Mouse (Mus musculus) limb, embryonic 11.5 days (tissue): Measurements from ENCODE around the gene 6330409D20Rik. TPM values are rescaled to one million over a fixed set of nuclear protein-coding genes. Genes with fewer than 3 reads are reported as not detected.

ENCODE experiments used
- ATAC-seq: fragments of 200-750 bp; cut with Nextera tagmentation; 2 replicates; pipeline ENCODE4 v1.8.0; 2017; ENCODE audit warnings: low read depth; ENCODE audit not compliant: insufficient number of reproducible peaks, low FRiP score, low TSS enrichment
- DNase-seq: peaks from one replicate; pipeline ENCODE4 v3.0.0-alpha.2; 2015; ENCODE audit warnings: low spot score
- H3K27ac ChIP-seq: fragments of 300-500 bp; sonication (generic); replicated peaks from 2 replicates; pipeline ENCODE4 v1.5.1; 2014; ENCODE audit warnings: low read depth, mild to moderate bottlenecking, low read length
- H3K27me3 ChIP-seq: fragments of 300-500 bp; sonication (generic); 2 replicates; pipeline ENCODE4 v1.6.1; 2014; ENCODE audit warnings: mild to moderate bottlenecking, low read length, mixed read lengths; ENCODE audit not compliant: control insufficient read depth, insufficient read depth
- H3K36me3 ChIP-seq: fragments of 300-500 bp; sonication (generic); 2 replicates; pipeline ENCODE4 v1.6.1; 2014; ENCODE audit warnings: mild to moderate bottlenecking, low read length, moderate library complexity, mixed read lengths; ENCODE audit not compliant: control insufficient read depth, insufficient read depth
- H3K4me1 ChIP-seq: fragments of 300-500 bp; sonication (generic); 2 replicates; pipeline ENCODE4 v1.6.1; 2014; ENCODE audit warnings: low read length, mixed read lengths; ENCODE audit not compliant: control insufficient read depth, insufficient read depth
- H3K4me2 ChIP-seq: fragments of 300-500 bp; sonication (generic); 2 replicates; pipeline ENCODE4 v1.6.1; 2014; ENCODE audit warnings: low read depth, mild to moderate bottlenecking, moderate library complexity; ENCODE audit not compliant: severe bottlenecking
- H3K4me3 ChIP-seq: fragments of 300-500 bp; sonication (generic); 2 replicates; pipeline ENCODE4 v1.5.1; 2014; ENCODE audit warnings: low read depth, low read length
- H3K9ac ChIP-seq: fragments of 300-500 bp; sonication (generic); 2 replicates; pipeline ENCODE4 v1.6.1; 2014; ENCODE audit warnings: mild to moderate bottlenecking, low read length
- H3K9me3 ChIP-seq: fragments of 300-500 bp; sonication (generic); 2 replicates; pipeline ENCODE4 v1.6.1; 2016; ENCODE audit warnings: low read length; ENCODE audit not compliant: control insufficient read depth
- WGBS: fragments of 180-500 bp; shearing (Covaris S2); extraction: QIAGEN DNeasy Blood & Tissue Kit; methylation state at CpG from one replicate; pipeline ENCODE4 v1.1.7; 2014; 5-methylcytosine and 5-hydroxymethylcytosine counted together
- polyA plus RNA-seq: library from polyadenylated mRNA; unstranded; fragments of >200 nt; fragmentation: Nextera tagmentation; extraction: Ambion mirVana; gene quantifications from 2 replicates; pipeline ENCODE4 v1.2.1, GENCODE M21; 2014

Gene 6330409D20Rik
- polyA plus RNA-seq, 1 experiment from 2014 or later = 0.13 TPM

DNA sequence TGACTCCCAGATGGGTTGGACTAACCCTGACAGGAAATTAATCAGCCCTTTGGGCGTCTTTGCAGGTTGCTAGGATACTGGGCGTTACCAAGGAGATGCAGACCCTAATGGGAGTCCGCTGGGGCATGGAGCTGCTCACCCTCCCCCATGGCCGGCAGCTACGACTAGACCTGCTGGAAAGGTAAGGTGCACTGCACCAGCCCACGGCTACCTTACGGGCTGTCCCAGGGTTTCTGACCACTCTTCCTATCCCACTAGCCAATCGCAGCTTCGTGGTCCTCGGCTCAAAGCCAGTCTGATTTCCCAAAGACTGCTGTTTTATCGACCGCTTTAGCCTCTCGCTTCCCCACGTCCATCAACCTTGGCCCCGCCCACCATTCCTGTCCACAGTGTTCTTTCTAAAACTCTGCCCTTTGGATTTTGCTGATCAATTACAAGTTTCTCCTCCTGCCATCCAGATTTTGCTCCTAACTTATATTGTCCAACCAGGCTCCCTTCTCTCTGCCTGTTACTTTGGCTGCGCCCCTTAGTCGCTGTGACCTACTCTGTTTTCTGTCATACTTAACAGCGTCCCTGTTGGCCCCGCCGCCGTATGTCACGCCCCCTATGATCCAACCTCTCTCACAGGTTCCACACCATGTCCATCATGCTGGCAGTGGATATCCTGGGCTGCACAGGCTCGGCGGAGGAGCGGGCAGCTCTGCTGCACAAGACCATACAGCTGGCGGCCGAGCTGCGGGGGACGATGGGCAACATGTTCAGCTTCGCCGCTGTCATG is 10.3 kb upstream of the 6330409D20Rik start:
- DNase-seq (peak; percentile 86), ATAC-seq (peak; percentile 85)
- peak overlapping the region; percentile 8; the same call in 1 of the 2 replicates for H3K9ac ChIP-seq
- H3K27me3 ChIP-seq = no peaks in the 10 kb centered on the region
- peak overlapping the region; percentile 53 for H3K4me2 ChIP-seq
- 3% methylated on average over 31 of the region's 31 CpGs for WGBS
- H3K36me3 ChIP-seq = no peaks in the 10 kb centered on the region; the same call in 1 of the 2 replicates
- peaks cover 8% of the 10 kb centered on the region for H3K4me1 ChIP-seq
- H3K4me3 ChIP-seq = peak overlapping the region; percentile 33
- H3K27ac ChIP-seq = peak overlapping the region; percentile 30; the same call in 1 of the 2 replicates
- H3K9me3 ChIP-seq = no peaks in the 10 kb centered on the region

DNA sequence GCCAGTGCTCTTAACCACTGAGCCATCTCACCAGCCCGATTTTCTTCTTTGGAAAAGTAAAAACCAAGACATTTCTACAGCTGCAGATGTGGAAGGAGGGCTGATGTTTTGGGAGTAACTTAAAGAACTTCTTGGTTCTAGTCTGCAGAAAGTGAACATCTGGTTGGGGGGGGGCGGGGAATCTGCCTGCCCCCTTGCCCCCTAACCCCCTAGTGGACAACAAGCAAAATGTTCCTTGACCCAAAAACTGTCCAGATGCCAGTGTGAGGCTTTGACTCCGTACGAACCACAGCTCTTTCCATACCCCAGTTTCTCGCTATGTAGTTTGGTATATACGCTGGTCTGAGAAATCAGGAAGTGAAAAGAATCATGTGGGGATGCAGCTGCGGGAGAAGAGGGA is 9.4 kb upstream of the 6330409D20Rik start:
- H3K27ac ChIP-seq = no peak overlapping the region
- no peaks in the 10 kb centered on the region for H3K9me3 ChIP-seq
- H3K9ac ChIP-seq = no peak overlapping the region
- H3K4me1 ChIP-seq = peaks cover 8% of the 10 kb centered on the region
- H3K27me3 ChIP-seq = no peaks in the 10 kb centered on the region
- H3K4me2 ChIP-seq = no peak overlapping the region
- no peak for ATAC-seq
- H3K4me3 ChIP-seq = no peak overlapping the region
- no peaks in the 10 kb centered on the region; the same call in 1 of the 2 replicates for H3K36me3 ChIP-seq
- no peak for DNase-seq
- 77% methylated on average over 7 of the region's 7 CpGs for WGBS

DNA sequence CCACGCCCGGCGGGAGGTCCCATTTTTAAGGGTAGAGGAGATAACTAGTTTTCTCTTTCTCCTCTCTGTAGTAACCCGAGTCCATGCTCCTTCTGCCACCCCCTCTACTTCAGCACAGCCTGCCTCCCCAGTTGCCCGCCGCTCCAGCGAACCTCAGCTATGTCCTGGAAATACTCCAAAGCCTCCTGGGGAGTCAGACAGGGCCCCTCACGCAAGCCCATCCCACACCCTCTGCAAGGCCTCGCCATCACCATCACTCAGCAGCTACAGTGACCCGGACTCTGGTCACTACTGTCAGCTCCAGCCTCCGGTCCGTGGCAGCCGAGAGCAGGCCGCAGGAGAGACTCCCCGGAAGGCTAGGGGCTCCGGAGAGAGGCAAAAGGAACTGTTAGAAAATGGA is 8.3 kb upstream of the 6330409D20Rik start:
- WGBS = 90% methylated on average over 16 of the region's 16 CpGs
- no peak for ATAC-seq
- Histone ChIP-seq H3K27me3 (no peaks in the 10 kb centered on the region), H3K4me1 (peaks cover 8% of the 10 kb centered on the region), H3K9ac (no peak overlapping the region), H3K27ac (no peak overlapping the region), H3K4me2 (no peak overlapping the region), H3K4me3 (no peak overlapping the region), H3K9me3 (no peaks in the 10 kb centered on the region), H3K36me3 (no peaks in the 10 kb centered on the region; the same call in 1 of the 2 replicates)
- no peak for DNase-seq

DNA sequence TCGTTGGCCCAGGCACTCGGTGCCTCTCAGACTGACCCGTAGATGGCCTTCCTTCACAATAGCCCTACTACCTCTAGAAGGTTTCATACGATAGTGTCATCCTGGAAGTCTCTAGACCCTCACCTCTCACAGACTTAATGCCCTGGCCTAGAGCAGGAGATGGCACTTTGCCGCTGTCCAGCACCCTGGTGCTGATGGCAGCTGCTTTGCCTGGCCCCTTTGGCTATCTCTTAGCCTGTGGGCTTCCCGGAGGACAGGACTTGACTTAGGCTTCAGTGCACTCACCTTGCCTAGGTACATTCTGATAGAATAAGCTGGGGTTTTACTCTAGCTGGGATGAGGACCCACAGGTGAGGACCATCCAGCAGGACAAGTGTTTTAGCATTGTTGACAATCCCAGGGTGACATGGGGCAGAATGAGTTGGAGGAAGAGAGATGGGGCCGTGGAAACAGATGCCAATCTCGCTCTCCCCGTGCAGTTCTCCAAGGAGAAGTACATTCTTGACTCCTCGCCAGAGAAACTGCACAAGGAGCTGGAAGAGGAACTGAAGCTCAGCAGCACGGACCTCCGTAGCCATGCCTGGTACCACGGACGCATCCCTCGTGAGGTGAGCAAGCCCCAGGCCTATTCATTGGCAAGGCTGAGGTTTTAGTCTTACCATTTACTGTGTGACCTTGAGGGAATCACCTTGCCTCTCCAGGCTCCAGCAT is 3.6 kb upstream of the 6330409D20Rik start:
- H3K4me2 ChIP-seq = no peak overlapping the region
- no peaks in the 10 kb centered on the region; the same call in 1 of the 2 replicates for H3K36me3 ChIP-seq
- H3K9ac ChIP-seq = no peak overlapping the region
- peaks cover 26% of the 10 kb centered on the region for H3K27me3 ChIP-seq
- H3K4me1 ChIP-seq = peaks cover 15% of the 10 kb centered on the region
- H3K27ac ChIP-seq = no peak overlapping the region
- H3K4me3 ChIP-seq = no peak overlapping the region
- WGBS = 80% methylated on average over 15 of the region's 15 CpGs
- no peaks in the 10 kb centered on the region for H3K9me3 ChIP-seq
- ATAC-seq = no peak
- DNase-seq = no peak

DNA sequence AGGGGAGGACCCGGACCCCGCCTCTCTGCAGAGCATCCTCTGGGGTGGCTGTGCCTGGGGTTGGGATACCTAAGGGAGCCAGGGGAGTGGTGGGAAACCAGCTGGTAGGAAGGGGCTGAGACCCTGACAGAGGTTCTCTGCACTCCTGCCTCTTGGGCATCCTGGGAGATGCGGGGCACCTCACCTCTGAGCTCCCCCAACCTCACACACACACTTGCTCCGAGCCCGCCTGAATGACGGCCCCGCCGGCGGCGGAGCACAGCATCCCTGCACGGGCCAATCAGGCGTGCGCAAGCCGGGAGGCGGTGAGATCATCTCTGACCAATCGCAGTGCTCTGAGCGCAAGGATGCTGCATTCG is 1.3 kb upstream of the 6330409D20Rik start:
- 1% methylated on average over 18 of the region's 18 CpGs for WGBS
- DNase-seq (peak; percentile 67), ATAC-seq (peak; percentile 56)
- peaks cover 15% of the 10 kb centered on the region for H3K4me1 ChIP-seq
- no peaks in the 10 kb centered on the region; the same call in 1 of the 2 replicates for H3K36me3 ChIP-seq
- peaks cover 26% of the 10 kb centered on the region for H3K27me3 ChIP-seq
- H3K4me3 ChIP-seq = peak overlapping the region; percentile 45
- no peak overlapping the region for H3K9ac ChIP-seq
- H3K4me2 ChIP-seq = peak overlapping the region; percentile 96
- H3K9me3 ChIP-seq = no peaks in the 10 kb centered on the region
- H3K27ac ChIP-seq = no peak overlapping the region

DNA sequence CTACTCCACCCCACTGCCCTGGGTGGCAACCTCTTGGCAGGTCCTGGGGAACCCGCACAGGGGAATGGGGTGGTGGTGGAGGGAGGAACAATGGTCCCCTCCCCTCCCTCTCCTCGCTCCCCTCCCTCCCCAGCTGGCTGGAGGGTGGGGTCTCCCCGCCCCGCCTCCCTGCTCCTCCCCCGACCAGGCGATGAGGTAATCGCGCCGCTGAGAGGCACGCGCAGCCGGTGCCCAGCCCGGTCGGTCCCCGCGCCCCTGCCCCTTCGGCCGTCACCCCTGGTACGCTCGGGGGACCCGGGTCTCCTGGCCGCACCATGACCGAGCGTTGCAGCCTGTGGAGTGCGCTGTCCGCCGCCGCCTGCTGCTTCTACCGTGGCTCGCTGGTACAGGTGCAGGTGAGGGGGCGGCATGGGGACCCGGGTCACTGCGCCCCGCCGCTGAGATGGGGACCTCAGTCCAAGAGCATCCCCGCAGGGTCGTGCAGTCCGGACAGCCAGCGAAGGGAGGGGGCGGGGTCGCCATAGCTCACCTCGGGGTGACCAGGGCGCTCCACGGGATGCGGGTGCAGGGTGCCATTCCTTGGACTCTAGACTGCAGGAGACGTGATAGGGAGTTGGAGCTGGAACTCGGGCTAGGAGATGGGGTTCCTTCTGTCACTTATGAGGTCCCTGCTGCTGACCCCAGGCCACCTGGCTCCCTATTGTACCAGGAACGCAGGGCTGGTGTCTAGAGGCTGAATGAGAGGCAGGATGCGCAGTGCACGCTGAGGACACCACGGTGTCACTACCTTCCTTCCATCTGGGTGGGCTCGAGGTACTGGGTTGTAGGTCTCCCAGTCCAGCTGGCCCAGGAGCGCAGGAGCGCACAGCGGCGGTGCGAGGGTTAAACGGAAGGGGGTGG is 707 bp upstream of the 6330409D20Rik start:
- peak overlapping the region; percentile 45 for H3K4me3 ChIP-seq
- peak; percentile 33; the same call in 1 of the 2 replicates for ATAC-seq
- peak; percentile 72 for DNase-seq
- peak overlapping the region; percentile 96 for H3K4me2 ChIP-seq
- 1% methylated on average over 44 of the region's 58 CpGs for WGBS
- H3K36me3 ChIP-seq = no peaks in the 10 kb centered on the region; the same call in 1 of the 2 replicates
- peaks cover 15% of the 10 kb centered on the region for H3K4me1 ChIP-seq
- peaks cover 26% of the 10 kb centered on the region for H3K27me3 ChIP-seq
- peak overlapping the region; percentile 34; the same call in 1 of the 2 replicates for H3K9ac ChIP-seq
- H3K9me3 ChIP-seq = no peaks in the 10 kb centered on the region
- H3K27ac ChIP-seq = no peak overlapping the region

GRCm38 (mm10) chr2:32739311-32739710 is 1.5 kb downstream of the 6330409D20Rik start:
- WGBS = 66% methylated on average over 4 of the region's 4 CpGs
- H3K4me1 ChIP-seq = peaks cover 18% of the 10 kb centered on the region
- peaks cover 26% of the 10 kb centered on the region for H3K27me3 ChIP-seq

DNA sequence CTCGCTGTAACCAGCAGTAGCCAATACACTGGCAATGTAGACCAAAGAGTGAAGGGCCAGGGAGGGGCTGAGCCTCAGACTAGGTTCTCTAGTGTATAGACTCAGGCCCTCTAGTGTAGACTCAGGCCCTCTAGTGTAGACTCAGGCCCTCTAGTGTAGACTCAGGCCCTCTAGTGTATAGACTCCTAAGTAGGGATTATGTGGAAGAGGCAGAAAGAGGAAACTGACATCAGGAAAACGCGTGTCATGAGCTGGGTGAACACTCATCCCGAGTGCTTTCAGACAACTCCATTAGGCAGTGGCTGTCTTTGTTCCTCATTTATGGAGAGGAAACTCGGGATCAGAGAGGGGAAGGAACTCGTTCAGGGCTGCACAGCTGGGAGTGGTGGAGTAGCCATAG is 3.8 kb downstream of the 6330409D20Rik start:
- DNase-seq (no peak), ATAC-seq (no peak)
- no peaks in the 10 kb centered on the region for H3K9me3 ChIP-seq
- no peak overlapping the region for H3K4me2 ChIP-seq
- WGBS = 61% methylated on average over 6 of the region's 6 CpGs
- no peak overlapping the region for H3K4me3 ChIP-seq
- peaks cover 16% of the 10 kb centered on the region for H3K27me3 ChIP-seq
- peaks cover 16% of the 10 kb centered on the region for H3K4me1 ChIP-seq
- H3K9ac ChIP-seq = no peak overlapping the region
- no peak overlapping the region for H3K27ac ChIP-seq
- no peaks in the 10 kb centered on the region for H3K36me3 ChIP-seq

More at GRCm38 (mm10) chr2:32739311-32739710, 1.5 kb downstream of the 6330409D20Rik start:
- H3K36me3 ChIP-seq = no peaks in the 10 kb centered on the region
- no peak overlapping the region for H3K9ac ChIP-seq
- no peak for DNase-seq
- no peak overlapping the region for H3K4me3 ChIP-seq
- H3K9me3 ChIP-seq = no peaks in the 10 kb centered on the region
- no peak overlapping the region for H3K27ac ChIP-seq
- H3K4me2 ChIP-seq = no peak overlapping the region
- ATAC-seq = no peak
